In genomic region chr10:103026636-103027225, GRCm38 (mm10) we compare ENCODE assay signal across 10 mouse cellular contexts. TPM values are rescaled to one million over a fixed set of nuclear protein-coding genes. Genes with fewer than 3 reads are reported as not detected.
A peak's percentile ranks its signal among the peaks of the same experiment; 100 is the strongest.
DNase-seq lines count a peak whose midpoint lies in the region; ATAC-seq and TF ChIP-seq lines count a peak whose summit lies in the region.
"Had no signal": no experiment of that assay in that cellular context is flagged by ENCODE, and none has a peak within 500 bp of the region (broad histone marks: within the 10 kb centered on the region; RNA-seq: fewer than 3 reads in every experiment).

No protein-coding gene starts in this region.

- no peak for TF ChIP-seq POLR2A in myocyte (IDR thresholded peaks at IDR 0.05; ENCODE audit: insufficient read length, low read depth)

- peak overlapping the region; percentile 55 for H3K4me3 ChIP-seq in heart, embryonic 13.5 days
- H3K4me3 ChIP-seq in lung, postnatal 0 days (ENCODE audit: low read depth, low read length), result no peak overlapping the region
- peak overlapping the region; percentile 53 for H3K4me3 ChIP-seq in embryonic facial prominence, embryonic 14.5 days (ENCODE audit: low read depth, low read length)
- peak overlapping the region; percentile 23 for H3K4me3 ChIP-seq in myocyte
- H3K4me3 ChIP-seq in stomach, postnatal 0 days (ENCODE audit: low read depth, low read length), result no peak overlapping the region
- H3K4me3 ChIP-seq: gastrocnemius, adult 2 months had no signal

- H3K27ac ChIP-seq in heart, embryonic 13.5 days (replicated peaks), result no peak overlapping the region
- no peak overlapping the region for H3K27ac ChIP-seq in lung, postnatal 0 days (ENCODE audit: low read length)
- peak overlapping the region; percentile 90 for H3K27ac ChIP-seq in embryonic facial prominence, embryonic 14.5 days (replicated peaks; ENCODE audit: low read depth, low read length)
- no peak overlapping the region for H3K27ac ChIP-seq in stomach, postnatal 0 days (replicated peaks)
- H3K27ac ChIP-seq: gastrocnemius, adult 2 months had no signal

- TF ChIP-seq EP300 in lung, postnatal 0 days (IDR thresholded peaks at IDR 0.05), result no peak
- TF ChIP-seq EP300 in stomach, postnatal 0 days (optimal IDR thresholded peaks at IDR 0.05), result no peak

- no peak for TF ChIP-seq CTCF in lung, postnatal 0 days (IDR thresholded peaks at IDR 0.05)
- no peak for TF ChIP-seq CTCF in stomach, postnatal 0 days (IDR thresholded peaks at IDR 0.05; ENCODE audit: low read depth)

- no peak for ATAC-seq in heart, embryonic 13.5 days (ENCODE audit: extremely low read depth, insufficient number of reproducible peaks, low FRiP score, low TSS enrichment)
- ATAC-seq in lung, postnatal 0 days, result no peak
- ATAC-seq in embryonic facial prominence, embryonic 14.5 days (ENCODE audit: low read depth), result no peak
- ATAC-seq in stomach, postnatal 0 days (ENCODE audit: low FRiP score, low TSS enrichment), result no peak

- no peaks in the 10 kb centered on the region for H3K79me2 ChIP-seq in myocyte (ENCODE audit: control insufficient read depth, insufficient read depth)

- no peak overlapping the region for H3K9ac ChIP-seq in heart, embryonic 13.5 days
- no peak overlapping the region for H3K9ac ChIP-seq in lung, postnatal 0 days (replicated peaks; ENCODE audit: low read depth)
- H3K9ac ChIP-seq in embryonic facial prominence, embryonic 14.5 days (ENCODE audit: low read depth, low read length), result peak overlapping the region; percentile 80
- H3K9ac ChIP-seq in stomach, postnatal 0 days (ENCODE audit: low read length), result no peak overlapping the region

- DNase-seq in heart, adult 8-10 months (ENCODE audit: low spot score), result no peak
- peak; percentile 28 for DNase-seq in lung, postnatal 0 days (ENCODE audit: low spot score)
- DNase-seq in lung, postnatal 36 days, result no peak
- DNase-seq in embryonic facial prominence, embryonic 14.5 days (ENCODE audit: low spot score), result no peak
- DNase-seq in stomach, postnatal 0 days (ENCODE audit: low spot score), result no peak
- no peak for DNase-seq in liver
- DNase-seq: gastrocnemius, adult 2 months had no signal

- H3ac ChIP-seq in myocyte (ENCODE audit: control insufficient read depth, insufficient read length), result no peak overlapping the region

- under 1% methylated on average over 17 of the region's 17 CpGs for WGBS in heart, embryonic 13.5 days
- 2% methylated on average over 17 of the region's 17 CpGs for WGBS in lung, postnatal 0 days
- WGBS in embryonic facial prominence, embryonic 14.5 days, result under 1% methylated on average over 17 of the region's 17 CpGs
- WGBS in stomach, postnatal 0 days, result 2% methylated on average over 17 of the region's 17 CpGs

- H3K4me2 ChIP-seq in heart, embryonic 13.5 days, result peak overlapping the region; percentile 79
- no peak overlapping the region for H3K4me2 ChIP-seq in lung, postnatal 0 days (replicated peaks; ENCODE audit: low read depth, low read length)
- peak overlapping the region; percentile 53 for H3K4me2 ChIP-seq in embryonic facial prominence, embryonic 14.5 days (ENCODE audit: low read depth, low read length)
- H3K4me2 ChIP-seq in myocyte (ENCODE audit: low read depth), result peak overlapping the region; percentile 30
- no peak overlapping the region for H3K4me2 ChIP-seq in stomach, postnatal 0 days (replicated peaks; ENCODE audit: low read depth)

- peaks cover 69% of the 10 kb centered on the region for H3K27me3 ChIP-seq in heart, embryonic 13.5 days (replicated peaks)
- H3K27me3 ChIP-seq in lung, postnatal 0 days (replicated peaks; ENCODE audit: insufficient read depth, low read length), result peaks cover 37% of the 10 kb centered on the region
- H3K27me3 ChIP-seq in embryonic facial prominence, embryonic 14.5 days (replicated peaks; ENCODE audit: control insufficient read depth, insufficient read depth, low read length), result peaks cover 36% of the 10 kb centered on the region
- no peaks in the 10 kb centered on the region for H3K27me3 ChIP-seq in myocyte (ENCODE audit: control insufficient read depth, insufficient read depth, insufficient read length)
- H3K27me3 ChIP-seq in stomach, postnatal 0 days (ENCODE audit: control insufficient read depth, insufficient read depth, low read length), result peaks cover 22% of the 10 kb centered on the region; the same call in 1 of the 2 replicates

- H3K9me3 ChIP-seq in heart, embryonic 13.5 days, result no peaks in the 10 kb centered on the region
- H3K9me3 ChIP-seq in lung, postnatal 0 days (ENCODE audit: low read length), result no peaks in the 10 kb centered on the region
- no peaks in the 10 kb centered on the region for H3K9me3 ChIP-seq in embryonic facial prominence, embryonic 14.5 days (ENCODE audit: control insufficient read depth, low read length)
- H3K9me3 ChIP-seq in stomach, postnatal 0 days (ENCODE audit: control insufficient read depth, low read length), result no peaks in the 10 kb centered on the region

- H3K4me1 ChIP-seq in heart, embryonic 13.5 days, result peaks cover 18% of the 10 kb centered on the region
- H3K4me1 ChIP-seq in lung, postnatal 0 days (ENCODE audit: insufficient read depth, low read depth, low read length), result peaks cover 2% of the 10 kb centered on the region; the same call in 1 of the 2 replicates
- H3K4me1 ChIP-seq in embryonic facial prominence, embryonic 14.5 days (ENCODE audit: control insufficient read depth, insufficient read depth, low read length), result no peaks in the 10 kb centered on the region
- no peaks in the 10 kb centered on the region for H3K4me1 ChIP-seq in stomach, postnatal 0 days (replicated peaks; ENCODE audit: control insufficient read depth, insufficient read depth)

- no peaks in the 10 kb centered on the region for H3K36me3 ChIP-seq in heart, embryonic 13.5 days
- H3K36me3 ChIP-seq in lung, postnatal 0 days (ENCODE audit: insufficient read depth, low read length), result no peaks in the 10 kb centered on the region
- H3K36me3 ChIP-seq in embryonic facial prominence, embryonic 14.5 days (ENCODE audit: control insufficient read depth, insufficient read depth, low read length), result no peaks in the 10 kb centered on the region
- H3K36me3 ChIP-seq in myocyte (ENCODE audit: control insufficient read depth, insufficient read depth), result no peaks in the 10 kb centered on the region
- H3K36me3 ChIP-seq in stomach, postnatal 0 days (ENCODE audit: control insufficient read depth, insufficient read depth, low read length), result no peaks in the 10 kb centered on the region

TF ChIP-seq in myocyte, 11 proteins besides CTCF, POLR2A, EP300 and RAD21:
- TF ChIP-seq POLR2AphosphoS2 (IDR thresholded peaks at IDR 0.05; ENCODE audit: insufficient read length, low read depth) (no peak), USF1 (IDR thresholded peaks at IDR 0.05; ENCODE audit: low read depth) (no peak), SRF (IDR thresholded peaks at IDR 0.05; ENCODE audit: control insufficient read depth, insufficient read length, low read depth) (no peak), CEBPB (IDR thresholded peaks at IDR 0.05; ENCODE audit: insufficient read depth, poor library complexity, severe bottlenecking) (no peak), MAX (IDR thresholded peaks at IDR 0.05; ENCODE audit: low read depth) (no peak), TCF3 (IDR thresholded peaks at IDR 0.05; ENCODE audit: insufficient read length, low read depth) (no peak), MYOD1 (IDR thresholded peaks at IDR 0.05; ENCODE audit: control insufficient read depth in 1 of 3, insufficient read length in 2 of 3, low read depth in 2 of 3) (no peak), REST (IDR thresholded peaks at IDR 0.05; ENCODE audit: insufficient read depth, insufficient read length) (no peak), E2F4 (IDR thresholded peaks at IDR 0.05; ENCODE audit: insufficient read depth) (no peak), TCF12 (IDR thresholded peaks at IDR 0.05; ENCODE audit: insufficient read depth, poor library complexity, severe bottlenecking) (no peak), MYOG (IDR thresholded peaks at IDR 0.05; ENCODE audit: control insufficient read depth in 1 of 3, insufficient read depth in 1 of 3, insufficient read length in 2 of 3, low read depth in 2 of 3) (no peak)
TF ChIP-seq in myocyte: peak in this region for 0.

RNA-seq across cellular contexts. Expression of gene Alx1, which starts 3.3 kb away (rescaled TPM):
- 0.47 and 0.64 TPM in 2 replicates for polyA plus RNA-seq in heart, embryonic 13.5 days (2015; fragmentation: Nextera tagmentation; extraction: Ambion mirVana)
- total RNA-seq in heart, adult 8-10 months (2022), result not detected
- not detected in 2 replicates for polyA plus RNA-seq in lung, postnatal 0 days (2015; fragmentation: Nextera tagmentation; extraction: Ambion mirVana)
- polyA plus RNA-seq in embryonic facial prominence, embryonic 14.5 days (2014; fragmentation: Nextera tagmentation; extraction: Ambion mirVana), result 49.7 and 58.8 TPM in 2 replicates
- 2.0 TPM for polyA plus RNA-seq in myocyte (2012; fragmentation: generic; extraction: Trizol)
- polyA plus RNA-seq in stomach, postnatal 0 days (2015; fragmentation: Nextera tagmentation; extraction: Ambion mirVana), result not detected in 2 replicates
- total RNA-seq: gastrocnemius, adult 2 months had no signal
- polyA plus RNA-seq: small intestine, adult 2 months had no signal

Comparison
In these comparisons a context has a peak if more than half of its experiments do, and no peak if none do; other contexts are left out.
1. H3K4me2 ChIP-seq: peak in heart, embryonic 13.5 days (single experiment), embryonic facial prominence, embryonic 14.5 days (single experiment) and myocyte (single experiment); none in lung, postnatal 0 days (single experiment) and stomach, postnatal 0 days (single experiment).
2. H3K4me3 ChIP-seq: peak in heart, embryonic 13.5 days (single experiment), embryonic facial prominence, embryonic 14.5 days (single experiment) and myocyte (single experiment); none in lung, postnatal 0 days (single experiment) and stomach, postnatal 0 days (single experiment).
3. RNA of gene Alx1, which starts 3.3 kb away (polyA plus RNA-seq): 49.7 to 58.8 TPM in embryonic facial prominence, embryonic 14.5 days; 2.0 TPM in myocyte (single experiment), 0.47 to 0.64 TPM in heart, embryonic 13.5 days, not detected in lung, postnatal 0 days and not detected in stomach, postnatal 0 days; every median in the first group is over 10 times any median in the second.